Mouse (Mus musculus) ZHBTc4 (cell line): Measurements from ENCODE around the gene Arl8b.

Source experiments
- DNase-seq: peaks from one replicate; pipeline ENCODE4 v3.0.0-alpha.2; 2011; ENCODE audit warnings: low read depth, low spot score

Gene Arl8b

DNA sequence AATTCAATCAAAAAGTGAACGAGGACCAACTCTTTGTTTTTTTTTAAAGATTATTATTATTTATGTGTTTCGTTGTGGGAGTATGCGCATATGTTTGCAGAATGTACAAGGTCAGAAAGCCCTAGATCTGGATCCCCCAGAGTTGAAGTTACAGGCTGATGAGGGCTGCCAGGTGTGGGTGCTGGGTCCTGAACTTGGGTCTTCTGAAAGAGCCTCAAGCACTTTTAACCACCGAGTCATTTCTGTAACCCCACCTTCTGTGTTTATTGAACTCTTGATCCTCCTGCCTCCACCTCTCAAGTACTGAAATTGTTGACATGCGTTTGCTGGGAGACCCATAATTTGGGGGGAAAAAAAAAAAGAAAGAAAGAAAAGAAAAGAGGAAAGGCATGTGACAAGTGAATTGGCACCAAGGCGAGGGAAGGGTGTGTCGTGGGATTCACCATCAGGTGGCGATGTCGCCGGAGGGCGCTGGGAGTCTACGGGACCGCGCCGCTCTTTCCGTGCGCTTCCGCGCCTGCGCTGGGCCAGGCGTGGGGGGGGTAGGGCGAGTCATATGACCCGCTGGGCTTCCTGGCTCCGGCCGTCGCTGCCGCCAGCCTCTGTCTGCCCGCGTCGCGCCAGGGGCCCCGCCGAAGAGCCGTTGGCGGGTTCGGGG lies at the start of gene Arl8b:
TSS of gene Arl8b (plus strand) at position 574 of the 658 bp plus-strand sequence.
- peak; percentile 98 for DNase-seq

DNA sequence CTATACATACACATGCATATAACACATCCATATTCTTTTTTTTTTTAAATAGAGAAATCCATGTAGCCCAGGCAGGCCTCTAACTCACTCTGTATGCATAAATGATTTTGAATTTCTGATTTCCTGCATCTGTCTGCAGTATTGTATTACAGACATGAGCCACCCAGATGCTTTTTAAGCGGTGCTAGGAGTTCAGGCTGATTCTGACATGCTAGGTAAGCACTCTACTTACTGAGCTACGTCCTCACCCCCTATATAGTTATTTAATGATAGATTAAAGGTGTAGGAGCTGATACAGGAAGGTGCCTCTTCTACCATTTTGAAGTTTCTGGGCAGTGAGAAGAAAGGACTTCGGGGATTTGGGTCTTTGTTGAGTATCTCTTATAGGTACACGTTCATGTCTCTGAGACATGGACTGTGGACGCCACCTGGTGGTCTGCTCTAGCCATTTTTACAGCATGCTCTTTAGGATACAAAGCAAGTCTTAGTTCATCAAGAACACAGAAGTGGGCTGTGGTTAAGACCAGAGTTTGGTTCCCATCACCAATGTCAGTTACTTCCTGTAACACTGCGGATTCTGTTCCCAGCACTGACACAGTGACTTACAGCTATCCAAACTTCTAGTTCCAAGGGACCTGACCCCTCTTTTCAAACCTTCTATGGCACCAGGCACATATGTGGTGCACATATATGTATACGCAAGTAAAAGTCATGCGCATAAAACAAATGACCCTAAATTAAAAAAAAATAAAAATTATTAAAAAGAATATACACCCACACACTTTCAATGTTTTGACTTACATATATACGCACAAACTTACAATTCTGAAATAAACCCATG lies 46.8 kb upstream of the Arl8b start:
- DNase-seq, result peak; percentile 90

DNA sequence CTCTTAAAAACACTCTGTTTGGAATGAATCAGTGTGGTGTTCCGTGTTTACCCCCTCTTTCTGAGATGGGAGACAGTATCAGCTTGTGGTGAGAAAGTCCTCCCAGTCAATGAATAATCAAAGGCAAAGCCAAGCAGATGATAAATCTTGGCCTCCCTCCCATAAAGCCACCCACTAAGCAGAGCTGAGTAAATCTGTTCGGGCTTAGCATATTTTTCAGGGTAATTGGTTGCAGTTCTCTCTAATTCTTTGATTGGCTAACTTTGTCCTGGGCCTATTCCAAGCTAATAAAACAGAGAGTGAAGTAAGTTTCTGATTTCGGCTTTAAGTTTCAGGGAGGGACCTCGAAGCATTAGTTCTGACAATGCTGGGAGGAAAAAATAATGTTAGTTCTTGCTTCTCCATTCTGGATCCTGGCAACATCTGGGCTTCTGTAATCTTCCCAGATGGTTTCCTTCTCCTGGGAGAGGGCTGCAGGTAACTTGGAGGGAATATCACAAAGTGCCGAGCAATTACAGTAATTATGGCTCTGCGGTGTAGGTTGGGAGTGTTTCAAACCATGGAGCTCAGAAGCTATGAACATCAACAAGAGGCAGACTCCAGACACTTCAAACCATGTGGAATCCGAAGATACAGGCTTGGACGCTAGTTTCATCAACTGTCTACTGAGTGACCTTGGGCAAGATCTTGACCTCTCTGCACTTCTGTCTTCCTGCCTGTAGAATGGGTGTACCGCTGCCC lies 44.3 kb upstream of the Arl8b start:
- DNase-seq, result no peak

DNA sequence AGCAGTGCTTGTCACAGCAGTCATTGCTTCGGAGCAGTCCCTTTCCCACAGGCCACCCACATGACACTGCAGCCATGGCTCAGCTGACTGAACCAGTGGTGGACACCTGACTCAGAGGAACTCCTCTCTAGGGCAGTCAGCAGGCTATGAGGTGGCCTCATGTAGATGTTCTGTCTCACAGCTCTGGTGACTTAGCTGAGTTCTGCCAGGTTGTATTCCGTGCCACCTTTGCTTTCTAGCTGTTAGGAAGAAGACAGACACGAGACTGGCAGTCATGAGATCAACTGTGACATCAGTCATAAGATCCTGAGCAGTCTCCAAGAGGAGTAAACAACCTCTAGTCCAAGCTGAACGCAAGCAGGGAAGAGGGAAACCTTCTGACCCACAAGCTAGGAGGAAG lies 42.3 kb upstream of the Arl8b start:
- DNase-seq, result no peak

DNA sequence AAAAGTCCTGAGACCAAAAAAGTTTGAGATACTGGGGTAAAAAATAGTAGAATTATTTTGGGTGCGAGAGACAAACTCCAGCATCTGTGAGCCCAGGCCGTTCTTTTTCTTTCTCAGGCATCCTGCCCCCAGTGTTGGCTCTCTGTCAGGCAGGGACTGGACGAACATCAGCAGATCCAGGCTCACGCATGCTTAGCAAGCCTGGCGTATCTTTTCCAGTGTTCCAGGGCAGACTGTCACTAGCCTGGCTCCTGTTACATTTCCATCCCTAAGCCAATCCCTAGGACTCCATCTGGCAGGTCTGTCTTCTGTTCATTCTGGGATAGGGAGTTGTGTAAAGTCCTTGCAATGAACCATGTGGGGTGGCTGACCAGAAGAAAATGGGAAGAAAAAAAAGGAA lies 39.2 kb upstream of the Arl8b start:
- no peak for DNase-seq

DNA sequence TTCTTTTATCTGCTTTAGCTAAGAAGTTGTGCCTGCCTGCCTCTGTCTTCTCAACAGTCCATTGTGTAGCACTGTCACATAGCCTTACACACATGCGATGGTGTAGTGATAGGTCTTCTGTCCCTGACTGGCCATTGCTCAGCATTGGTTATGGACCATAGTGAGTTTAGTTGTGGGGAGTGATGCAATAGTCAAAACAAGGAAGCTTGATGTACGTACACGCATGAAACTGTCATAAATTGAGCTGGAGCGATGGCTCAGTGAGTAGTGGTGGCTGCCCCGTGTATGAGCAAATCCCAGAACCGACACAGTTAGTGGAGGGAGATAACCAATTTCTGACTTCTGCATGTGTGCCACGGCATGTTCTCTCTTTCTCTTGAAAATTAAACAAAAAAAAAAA lies 31.6 kb upstream of the Arl8b start:
- no peak for DNase-seq

DNA sequence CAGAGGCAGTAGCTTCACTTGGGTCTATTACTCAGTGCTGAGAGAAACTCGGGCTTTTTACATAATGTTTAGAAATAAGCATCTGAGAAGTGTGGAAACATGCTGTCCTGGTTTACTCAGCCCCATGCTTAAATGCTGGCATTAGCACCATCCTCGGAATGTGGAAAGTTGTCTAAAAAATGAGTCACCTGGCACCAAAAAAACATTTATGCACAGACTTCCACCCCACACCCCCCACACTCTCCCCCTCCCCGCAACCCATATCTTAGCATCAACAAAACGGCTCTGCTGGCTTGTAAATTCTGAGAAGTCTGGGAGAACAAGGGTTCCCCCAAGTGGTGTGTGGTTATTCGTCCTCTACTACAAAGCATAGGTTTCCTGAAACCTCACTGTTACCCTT lies 30.5 kb upstream of the Arl8b start:
- no peak for DNase-seq

DNA sequence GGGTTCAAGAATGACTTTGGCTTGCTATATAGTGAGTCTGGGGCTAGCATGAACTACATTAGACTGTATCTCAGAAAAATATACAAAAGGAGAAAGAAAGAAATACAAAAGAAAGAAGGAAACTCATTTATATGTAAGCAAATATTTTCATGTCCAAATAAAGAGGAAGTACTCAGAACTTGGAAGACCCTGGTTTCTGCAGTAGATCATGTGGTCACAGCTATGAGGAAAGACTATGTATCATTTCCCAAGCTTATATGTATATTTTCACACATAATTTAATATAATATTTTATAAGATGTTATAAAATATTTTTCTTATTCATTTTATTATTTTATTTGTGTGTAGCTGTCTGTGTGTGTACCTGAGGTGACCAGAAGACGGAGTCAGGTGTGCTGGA lies 29.4 kb upstream of the Arl8b start:
- DNase-seq, result no peak

DNA sequence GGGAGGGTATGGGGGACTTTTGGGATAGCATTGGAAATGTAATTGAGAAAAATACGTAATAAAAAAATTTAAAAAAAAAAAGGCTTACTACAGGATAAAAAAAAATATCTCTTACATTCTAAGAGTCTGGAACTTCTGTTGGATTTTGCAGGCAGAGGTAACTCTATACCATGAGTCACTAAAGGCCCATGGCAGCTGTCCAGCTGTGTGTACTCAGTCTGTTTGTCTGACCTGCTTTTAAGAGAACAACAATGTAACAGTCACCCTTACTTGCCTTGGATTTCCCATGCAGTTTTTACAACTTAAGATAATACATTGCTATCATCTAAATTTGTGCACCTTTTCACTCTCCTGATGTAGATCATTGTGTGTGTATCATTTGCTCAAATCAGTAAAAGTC lies 28.5 kb upstream of the Arl8b start:
- DNase-seq, result no peak

DNA sequence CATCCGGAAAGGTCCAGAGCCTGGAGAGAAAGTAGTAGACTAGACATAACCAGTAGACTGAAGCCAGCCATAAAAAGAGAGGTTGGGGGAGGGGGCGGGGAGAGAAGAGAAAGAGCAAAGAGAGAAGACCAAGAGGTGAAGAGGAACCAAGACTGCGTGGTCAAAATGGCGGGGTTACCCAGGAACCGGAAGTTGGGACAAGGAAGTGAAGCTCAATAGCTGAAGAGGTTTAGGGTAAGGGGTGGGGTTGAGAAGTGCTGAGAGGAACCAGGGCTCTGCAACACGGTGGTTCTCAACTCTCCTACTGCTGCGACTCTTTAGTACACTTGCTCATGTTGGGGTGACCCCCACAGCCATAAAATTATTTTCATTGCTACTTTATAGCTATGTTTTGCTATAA lies 27.0 kb upstream of the Arl8b start:
- no peak for DNase-seq

DNA sequence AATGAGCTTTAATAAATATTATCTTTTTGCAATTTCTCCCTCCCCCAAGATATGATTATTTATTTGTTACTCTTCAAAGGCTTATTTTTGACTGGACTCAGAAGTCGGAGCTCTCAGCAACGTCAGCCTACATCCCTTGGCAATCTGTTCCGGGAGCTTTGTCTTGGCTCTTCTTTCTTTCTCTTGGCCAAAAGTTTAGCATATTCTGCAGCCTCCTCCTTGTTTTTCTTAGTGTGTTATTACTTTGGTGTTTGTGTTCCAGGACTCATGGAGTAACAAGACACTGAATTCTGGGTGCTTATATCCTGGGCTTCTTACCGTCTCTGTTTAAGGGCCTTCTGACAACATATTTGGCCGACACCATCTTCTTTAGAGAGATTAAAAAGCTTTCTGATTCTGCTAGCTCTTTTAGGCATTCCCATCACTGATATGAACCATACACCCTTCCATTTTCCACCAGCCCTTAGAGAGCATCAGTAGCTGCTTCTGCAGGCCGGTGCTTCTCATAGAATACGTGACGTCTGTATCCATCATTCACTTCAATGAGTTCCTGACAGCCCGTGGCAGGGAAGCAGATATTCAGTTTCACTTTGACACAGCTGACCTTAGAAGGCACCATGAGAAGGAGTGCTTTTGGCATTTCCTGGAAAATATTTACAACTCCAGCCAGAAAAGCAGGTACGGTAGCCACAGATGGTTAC lies 23.8 kb upstream of the Arl8b start:
- no peak for DNase-seq

DNA sequence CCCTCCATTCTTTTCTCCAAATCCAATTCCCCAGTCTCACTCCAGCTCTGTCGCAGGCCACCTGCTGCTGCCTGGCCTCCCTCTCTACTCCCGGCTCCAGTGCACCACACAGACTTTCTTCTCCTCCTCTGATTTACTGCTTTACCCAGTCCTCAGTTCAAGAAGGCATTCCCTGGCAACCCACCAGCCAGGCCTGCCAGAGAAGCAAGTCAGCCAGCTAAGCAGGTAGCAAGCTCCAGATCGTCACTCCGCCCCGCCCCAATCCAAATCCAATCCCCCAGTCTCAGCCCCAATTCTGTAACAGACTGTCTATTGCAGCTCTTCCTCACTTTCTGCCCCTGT lies 23.2 kb upstream of the Arl8b start:
- no peak for DNase-seq

DNA sequence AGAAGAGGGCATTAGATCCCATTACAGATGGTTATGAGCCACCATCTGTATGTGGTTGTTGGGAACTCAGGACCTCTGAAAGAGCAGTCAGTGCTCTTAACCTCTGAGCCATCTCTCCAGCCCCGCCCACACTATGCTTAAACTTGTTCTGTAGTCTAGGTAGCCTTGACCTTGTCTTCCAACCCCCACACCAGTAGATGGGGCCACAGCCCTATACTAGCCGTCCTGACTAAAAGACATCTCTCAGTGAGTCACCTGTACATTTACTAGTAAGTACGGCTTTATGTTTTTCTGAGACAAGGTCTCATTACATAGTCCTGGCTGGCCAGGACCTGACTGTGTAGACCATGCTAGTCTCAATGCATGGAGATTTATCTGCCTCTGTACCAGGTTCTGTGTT lies 12.0 kb upstream of the Arl8b start:
- peak; percentile 11 for DNase-seq

DNA sequence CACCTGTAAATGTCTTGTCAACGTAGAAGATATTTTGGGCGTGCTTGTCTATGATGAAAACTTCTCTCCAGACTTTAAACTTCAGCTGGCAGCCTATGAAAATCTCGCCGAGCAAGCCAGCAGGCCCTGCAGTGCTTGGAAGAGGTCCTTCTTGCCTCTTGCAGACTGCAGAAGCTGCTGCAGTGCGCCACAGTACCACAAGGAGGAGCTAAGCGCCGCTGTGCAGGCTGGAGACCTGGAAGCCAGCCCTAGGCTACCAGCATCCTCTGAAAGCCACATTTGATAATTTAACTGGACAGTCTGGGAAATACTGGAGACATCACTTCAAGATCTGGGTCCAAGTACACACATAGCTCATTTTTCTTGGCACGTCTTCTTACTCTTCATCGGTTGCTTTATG lies 10.0 kb upstream of the Arl8b start:
- DNase-seq, result peak; percentile 85

DNA sequence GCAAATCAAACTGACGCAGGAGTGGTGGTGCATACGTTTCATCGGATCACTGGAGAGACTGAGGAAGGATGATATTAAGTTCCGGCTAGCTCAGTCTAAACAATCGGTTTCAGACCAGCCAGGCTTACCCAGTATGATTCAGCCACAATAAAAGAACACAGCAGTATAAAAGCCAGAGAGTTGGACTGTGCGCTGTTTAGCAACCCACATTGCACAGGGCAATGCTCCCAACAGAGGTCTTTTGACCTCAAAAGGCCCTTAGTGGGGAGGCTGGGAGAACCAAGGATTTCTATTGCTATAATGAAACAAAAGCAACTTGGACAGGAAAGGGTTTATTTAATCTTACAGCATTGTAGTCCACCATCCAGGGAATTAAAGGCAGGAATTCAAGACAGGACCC lies 9.4 kb upstream of the Arl8b start:
- no peak for DNase-seq

DNA sequence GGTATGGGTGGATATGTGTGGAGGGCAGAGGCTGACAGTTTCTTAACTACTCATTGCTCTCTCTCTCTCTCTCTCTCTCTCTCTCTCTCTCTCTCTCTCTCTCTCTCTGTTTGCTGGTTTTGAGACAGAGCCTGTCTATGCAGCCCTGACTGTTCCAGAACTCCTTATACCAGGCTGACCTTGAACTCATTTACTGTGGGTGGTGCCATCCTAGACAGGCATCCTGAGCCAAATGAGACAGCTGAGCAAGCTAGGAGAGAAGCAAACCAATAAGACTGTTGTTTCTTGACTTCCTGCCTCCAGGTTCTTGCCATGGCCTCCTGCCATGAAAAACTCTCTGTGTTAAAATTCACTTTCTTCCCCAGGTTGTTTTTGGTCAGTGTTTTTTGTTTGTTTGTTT lies 6.6 kb upstream of the Arl8b start:
- DNase-seq, result no peak

DNA sequence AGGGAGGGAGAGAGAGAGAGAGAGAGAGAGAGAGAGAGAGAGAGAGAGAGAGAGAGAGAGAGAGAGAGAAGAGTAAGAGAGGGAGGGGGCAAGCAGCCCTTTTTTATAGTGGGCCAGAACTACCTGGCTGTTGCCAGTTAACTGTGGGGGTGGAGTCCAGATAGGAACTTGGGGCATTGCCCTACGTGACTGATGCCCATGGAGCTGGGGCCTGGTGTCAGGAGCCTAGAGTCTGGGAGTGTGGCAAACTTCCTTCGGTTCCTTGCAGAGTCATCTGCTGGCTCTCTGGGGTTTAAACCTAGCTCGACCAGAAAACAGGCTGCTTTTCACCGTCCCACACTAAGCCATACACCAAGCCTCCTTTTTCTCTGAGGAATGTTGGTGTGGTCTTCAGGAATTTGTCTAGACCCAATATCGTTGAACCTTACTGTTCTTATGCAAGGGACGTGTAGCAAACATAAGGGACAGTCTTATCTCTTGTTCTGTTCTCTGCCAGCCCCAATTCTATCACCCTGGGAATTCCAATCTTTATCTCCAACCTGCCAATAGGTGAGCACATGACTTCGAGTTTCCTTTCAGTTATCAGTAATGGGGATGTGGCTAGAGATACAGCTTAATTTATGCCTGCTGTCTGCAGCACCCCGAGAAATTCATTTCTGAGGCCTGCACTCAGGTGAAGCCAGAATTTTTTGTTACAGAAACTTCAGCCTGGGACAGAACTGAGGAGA lies 5.2 kb upstream of the Arl8b start:
- peak; percentile 56 for DNase-seq

DNA sequence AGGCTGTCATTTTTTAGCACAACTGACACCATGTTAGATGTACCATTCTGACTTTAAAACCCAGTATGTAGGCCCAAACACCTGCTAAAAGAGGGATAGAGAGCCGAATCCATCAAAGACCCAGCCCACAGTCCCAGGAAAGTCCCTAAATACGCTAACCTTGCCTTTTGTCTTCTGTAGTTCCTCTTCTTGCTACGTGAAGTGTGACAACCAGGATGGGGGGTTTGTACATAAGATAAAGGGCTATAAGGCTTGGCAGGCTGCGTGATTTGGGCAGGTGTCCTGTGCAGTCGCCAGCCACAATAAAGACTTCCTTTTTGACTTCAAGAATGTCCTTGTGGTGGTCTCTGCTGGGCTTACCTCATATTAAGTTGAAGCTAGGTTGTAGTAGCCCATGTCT lies 4.5 kb upstream of the Arl8b start:
- DNase-seq, result no peak

DNA sequence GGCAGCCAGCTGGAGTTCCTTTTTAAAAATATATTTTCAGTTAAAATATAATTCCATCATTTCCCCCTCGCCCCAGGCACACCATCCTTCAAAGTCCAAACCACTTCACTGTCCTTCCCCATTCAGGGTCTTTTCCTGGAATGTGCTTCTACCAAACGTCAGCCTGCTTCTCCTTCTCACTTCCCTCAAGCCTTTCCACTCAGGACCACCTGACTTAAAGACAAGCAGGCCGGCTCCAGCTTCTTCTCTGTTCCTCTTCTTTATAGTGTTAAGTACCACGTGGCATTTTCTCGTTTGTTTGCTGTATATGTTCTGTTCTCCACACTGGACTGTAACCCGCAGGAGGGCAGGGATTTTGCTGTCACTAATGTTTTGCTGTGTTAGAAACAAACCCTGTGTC lies 1.0 kb upstream of the Arl8b start:
- DNase-seq, result no peak

DNA sequence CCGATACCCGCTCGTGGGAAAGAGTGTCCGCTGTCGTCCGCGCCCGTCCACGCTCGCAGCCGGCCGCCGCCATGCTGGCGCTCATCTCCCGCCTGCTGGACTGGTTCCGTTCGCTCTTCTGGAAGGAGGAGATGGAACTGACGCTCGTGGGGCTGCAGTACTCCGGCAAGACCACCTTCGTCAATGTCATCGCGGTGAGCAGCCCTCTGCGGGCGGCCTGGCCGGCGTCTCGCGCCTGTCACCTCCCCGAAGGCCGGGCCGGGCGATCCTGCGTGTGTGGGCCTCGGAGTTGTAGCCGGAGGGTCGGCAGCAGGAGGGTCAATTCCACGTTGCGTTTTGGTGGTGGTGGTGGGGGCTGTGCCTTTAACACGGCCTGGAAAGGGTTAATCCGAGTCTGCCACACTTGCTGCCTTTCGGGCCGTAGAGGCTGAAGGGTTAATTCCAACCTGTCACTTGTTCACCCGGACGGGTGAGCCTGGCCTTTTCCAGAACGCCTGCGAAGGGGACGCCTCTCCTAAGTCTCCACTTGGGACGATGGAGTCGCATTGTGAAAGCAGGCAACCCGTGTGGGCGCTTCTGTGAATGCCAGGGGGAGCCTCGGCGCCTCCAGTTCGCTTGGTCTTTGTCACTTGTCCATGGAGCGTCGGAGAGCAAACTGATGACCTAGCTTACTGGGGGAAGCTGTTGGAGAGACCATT lies 434 bp downstream of the Arl8b start:
- peak; percentile 42 for DNase-seq

DNA sequence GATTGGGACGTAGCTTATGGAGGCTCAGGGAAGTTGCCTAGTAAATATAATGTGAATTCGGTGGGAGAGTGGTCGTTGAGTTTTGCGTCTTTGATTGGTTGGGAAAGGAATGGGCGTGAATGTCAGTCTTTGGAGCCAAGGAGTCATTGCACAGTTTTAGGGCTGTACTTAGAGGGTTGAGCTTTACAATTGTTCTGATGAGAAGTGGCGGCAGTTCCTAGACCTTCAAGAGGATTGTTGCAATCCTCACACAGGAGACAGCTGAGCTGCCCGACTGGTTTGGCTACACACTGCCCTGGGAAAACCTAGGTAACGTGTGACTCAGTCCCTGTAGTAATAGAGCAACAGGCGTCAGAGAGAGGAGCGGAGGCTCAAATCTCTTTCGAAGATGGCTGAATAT lies 1.2 kb downstream of the Arl8b start:
- peak; percentile 45 for DNase-seq
